Mouse (Mus musculus) cerebellum, adult 2 months (tissue): ENCODE results near the gene Tbc1d1.

Experiments
- CTCF ChIP-seq: fragments of 200-500 bp; IDR thresholded peaks from 2 replicates; pipeline ENCODE4 v1.5.1; 2011; ENCODE audit warnings: low read depth, mild to moderate bottlenecking, control low read depth, low read length, moderate library complexity, borderline replicate concordance; ENCODE audit not compliant: insufficient read depth
- POLR2A ChIP-seq: fragments of 200-500 bp; IDR thresholded peaks from 2 replicates; pipeline ENCODE4 v1.6.1; 2011; ENCODE audit warnings: low read length, control low read depth, borderline replicate concordance; ENCODE audit not compliant: insufficient read depth

- TF ChIP-seq CTCF (no peak), POLR2A (no peak)
Measured at GRCm38 (mm10) chr5:64307289-64307688, 151.2 kb downstream of the Tbc1d1 start.
